Mouse (Mus musculus): ENCODE results near the gene Fat2.

Gene Fat2

GRCm38 (mm10) chr11:55239496-55239895 lies 96.9 kb downstream of the Fat2 start:
- no peak for DNase-seq (ENCODE audit: low spot score)

GRCm38 (mm10) chr11:55236815-55237214 lies 99.5 kb downstream of the Fat2 start:
- DNase-seq (ENCODE audit: low spot score) = no peak

GRCm38 (mm10) chr11:55234791-55235190 lies 101.6 kb downstream of the Fat2 start:
- no peak for DNase-seq (ENCODE audit: low spot score)

- no peak for DNase-seq (ENCODE audit: low spot score)
These were observed 102.1 kb downstream of the Fat2 start for GRCm38 (mm10) chr11:55234288-55234687.

- DNase-seq (ENCODE audit: low spot score) = no peak
These were observed 105.3 kb downstream of the Fat2 start for GRCm38 (mm10) chr11:55231034-55231433.

- no peak for DNase-seq (ENCODE audit: low spot score)
These were observed 115.1 kb downstream of the Fat2 start for GRCm38 (mm10) chr11:55221306-55221705.

- no peak for DNase-seq (ENCODE audit: low spot score)
These were observed 117.9 kb downstream of the Fat2 start for GRCm38 (mm10) chr11:55218473-55218872.

GRCm38 (mm10) chr11:55217880-55218279 lies 118.5 kb downstream of the Fat2 start:
- no peak for DNase-seq (ENCODE audit: low spot score)

GRCm38 (mm10) chr11:55217418-55217817 lies 118.9 kb downstream of the Fat2 start:
- DNase-seq (ENCODE audit: low spot score) = no peak

GRCm38 (mm10) chr11:55216830-55217229 lies 119.5 kb downstream of the Fat2 start:
- no peak for DNase-seq (ENCODE audit: low spot score)

- no peak for DNase-seq (ENCODE audit: low spot score)
These were observed 120.3 kb downstream of the Fat2 start for GRCm38 (mm10) chr11:55216061-55216460.

GRCm38 (mm10) chr11:55214978-55215377 lies 121.4 kb downstream of the Fat2 start:
- DNase-seq (ENCODE audit: low spot score) = no peak

GRCm38 (mm10) chr11:55214161-55214560 lies 122.2 kb downstream of the Fat2 start:
- no peak for DNase-seq (ENCODE audit: low spot score)

- no peak for DNase-seq (ENCODE audit: low spot score)
These were observed 122.8 kb downstream of the Fat2 start for GRCm38 (mm10) chr11:55213518-55213917.

GRCm38 (mm10) chr11:55209626-55210353 lies 126.6 kb downstream of the Fat2 start:
- no peak for DNase-seq (ENCODE audit: low spot score)

GRCm38 (mm10) chr11:55209032-55209431 lies 127.3 kb downstream of the Fat2 start:
- no peak for DNase-seq (ENCODE audit: low spot score)

- no peak for DNase-seq (ENCODE audit: low spot score)
These were observed 128.2 kb downstream of the Fat2 start for GRCm38 (mm10) chr11:55208001-55208690.

GRCm38 (mm10) chr11:55204602-55205001 lies 131.8 kb downstream of the Fat2 start:
- peak; percentile 23 for DNase-seq (ENCODE audit: low spot score)

- peak; percentile 97 for DNase-seq (ENCODE audit: low spot score)
These were observed 132.2 kb downstream of the Fat2 start, which contains the start of gene Slc36a1 for GRCm38 (mm10) chr11:55204159-55204596. Gene Slc36a1, plus strand, starts transcription at chr11:55204350.
